Mouse (Mus musculus) spleen, postnatal 14 days (tissue): Measurements from ENCODE around the gene Txndc5.
A peak's percentile ranks its signal among the peaks of the same experiment; 100 is the strongest.

Experiments used
- DNase-seq, 2 experiments: peaks; one replicate each; pipeline ENCODE4 v3.0.0; 2021 to 2022; ENCODE audit warnings: low spot score in 2 of 2

The Txndc5 gene

DNA sequence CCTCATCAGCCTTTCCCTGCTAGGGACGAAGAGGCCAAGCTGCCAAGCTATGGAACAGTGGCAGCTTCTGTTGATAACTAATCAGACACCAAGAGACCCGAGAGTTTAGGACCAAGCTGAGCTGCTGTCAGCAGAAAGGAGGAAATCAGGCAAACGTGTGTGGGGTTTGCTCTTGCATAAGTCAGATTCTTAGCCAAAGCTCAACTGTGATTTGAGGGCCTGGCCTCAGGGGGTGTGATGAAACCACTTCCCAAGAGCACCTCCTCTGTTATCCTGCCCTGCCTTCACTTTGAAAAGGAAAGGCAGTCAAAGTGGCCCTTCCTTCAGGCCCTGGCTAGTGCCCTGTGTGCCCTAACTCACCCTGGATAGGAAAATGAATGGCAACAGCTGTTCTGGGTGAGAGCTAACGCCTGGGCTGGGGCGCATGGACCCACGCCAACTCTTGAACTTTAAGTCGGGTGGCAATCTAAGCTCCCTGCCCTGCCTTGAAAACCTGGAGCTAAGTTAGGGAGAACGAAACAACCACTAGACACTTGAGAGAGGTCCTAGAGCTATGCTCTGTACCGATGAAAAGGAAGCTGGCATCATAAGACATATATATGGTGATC is at the start of gene Txndc5:
Gene Txndc5 (minus strand): TSS at position 138 of the 608 bp plus-strand sequence.
- no peak for DNase-seq

DNA sequence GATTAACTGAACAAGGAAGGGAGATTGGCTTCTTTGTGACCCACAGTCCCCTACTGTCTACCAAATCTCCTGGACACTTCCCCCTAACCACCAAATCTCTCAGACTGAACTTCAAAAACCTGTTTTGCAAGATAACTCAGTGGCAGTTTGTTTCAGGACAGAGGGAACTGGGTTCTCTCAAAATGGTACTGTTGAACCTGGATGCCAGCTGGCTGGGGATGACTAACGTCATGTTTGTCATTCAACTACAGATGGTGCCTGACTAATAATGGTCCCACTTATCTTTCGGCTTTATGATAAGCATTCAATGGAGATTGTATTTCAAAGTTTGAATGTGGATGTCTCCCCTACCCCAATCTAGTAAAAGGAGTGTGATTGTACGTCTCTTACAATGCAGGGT is 46.0 kb upstream of the Txndc5 start:
- no peak for DNase-seq

DNA sequence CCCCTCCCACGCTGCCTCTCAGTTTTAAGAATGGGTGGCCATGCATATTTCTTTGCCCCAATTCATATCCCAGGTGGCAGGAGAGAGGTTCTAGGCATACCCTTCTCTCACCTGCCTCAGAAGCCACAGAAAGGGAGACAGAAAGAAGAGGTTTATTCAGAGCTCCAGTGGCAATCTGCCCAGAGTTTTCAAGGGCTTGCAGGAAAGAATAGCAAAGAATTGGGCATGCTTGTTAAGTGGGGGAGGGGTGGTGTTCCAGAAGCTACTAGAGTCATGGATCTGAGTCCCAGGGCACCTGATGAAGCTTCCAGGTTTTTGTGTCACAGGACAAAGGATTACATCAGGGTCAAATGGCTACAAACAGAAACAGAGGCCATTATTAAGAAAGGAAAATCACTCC is 44.7 kb upstream of the Txndc5 start:
- no peak for DNase-seq

DNA sequence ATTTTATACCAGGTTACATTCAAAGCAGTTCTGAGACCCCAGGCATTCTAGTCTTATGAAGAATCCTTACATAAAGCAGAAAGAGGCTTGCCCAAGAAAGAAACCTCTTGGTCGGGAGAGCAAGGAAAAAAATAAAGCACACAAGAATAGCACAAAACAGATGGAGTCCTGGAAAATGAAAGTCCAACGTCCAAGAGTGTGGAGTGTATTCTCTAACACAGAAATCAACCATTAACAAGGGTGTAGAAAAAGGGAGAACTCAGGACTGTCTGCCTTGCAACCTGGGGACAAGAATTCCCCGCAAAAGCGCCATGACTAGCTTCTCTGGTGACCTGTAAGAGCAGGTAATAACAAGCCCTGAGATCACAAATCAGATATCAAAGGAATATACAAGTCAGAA is 36.6 kb upstream of the Txndc5 start:
- no peak for DNase-seq

DNA sequence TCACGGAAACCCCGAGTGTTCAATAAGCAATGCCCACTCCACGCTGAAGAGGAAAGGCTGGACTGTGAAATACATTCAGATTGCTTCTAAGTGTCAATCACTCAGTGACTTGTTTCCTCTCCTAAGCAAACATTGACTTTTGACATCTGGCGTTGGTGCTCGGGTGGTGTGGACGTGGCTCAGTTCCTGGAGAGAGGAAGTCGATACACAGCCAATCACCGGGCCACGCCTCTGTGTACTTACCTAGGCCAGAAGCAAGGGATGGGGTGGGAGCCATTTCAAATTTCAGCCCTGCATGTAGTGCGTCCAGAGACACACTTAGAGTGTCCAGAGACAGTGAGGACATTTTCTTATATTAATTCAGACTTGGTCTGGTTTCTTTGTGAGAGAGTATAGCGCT is 26.0 kb upstream of the Txndc5 start:
- DNase-seq, result no peak

DNA sequence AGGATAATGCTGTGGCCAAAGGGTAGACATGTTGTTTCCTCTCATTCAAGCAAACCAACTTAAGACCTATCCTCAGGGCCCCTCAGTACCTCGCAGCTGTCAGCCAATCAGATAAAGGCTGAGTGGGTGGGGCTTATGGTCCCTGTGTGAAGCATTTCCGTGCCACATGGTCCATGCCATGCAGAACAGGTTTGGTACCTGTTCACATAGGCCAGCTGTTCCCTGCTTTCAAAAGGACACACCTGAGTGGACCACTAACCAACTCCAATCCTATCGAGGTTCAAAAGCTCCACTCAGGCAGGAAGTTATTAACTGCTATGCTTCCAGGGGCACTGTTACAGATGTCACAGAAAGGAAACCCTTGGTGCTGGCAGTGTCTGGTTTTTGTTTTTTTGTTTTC is 25.6 kb upstream of the Txndc5 start:
- no peak for DNase-seq

DNA sequence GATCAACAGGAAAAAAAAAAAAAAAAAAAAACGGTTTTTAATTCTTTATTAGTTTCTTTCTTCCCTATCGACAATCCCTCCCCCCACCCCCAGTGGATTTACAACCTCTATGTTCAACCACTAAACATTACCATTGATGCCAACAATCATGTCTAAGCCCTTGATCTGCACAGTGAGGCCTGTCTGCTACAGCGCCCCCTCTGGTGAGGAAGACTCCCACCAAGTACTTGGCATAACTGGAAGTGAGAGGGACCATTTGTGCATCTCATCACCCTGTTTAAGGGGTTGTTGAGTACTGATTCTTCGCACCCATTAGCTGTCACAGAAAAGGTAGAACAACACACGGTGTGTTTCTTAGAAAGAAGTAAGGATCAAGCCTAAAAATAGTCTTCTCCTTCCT is 20.1 kb upstream of the Txndc5 start:
- DNase-seq, result no peak

DNA sequence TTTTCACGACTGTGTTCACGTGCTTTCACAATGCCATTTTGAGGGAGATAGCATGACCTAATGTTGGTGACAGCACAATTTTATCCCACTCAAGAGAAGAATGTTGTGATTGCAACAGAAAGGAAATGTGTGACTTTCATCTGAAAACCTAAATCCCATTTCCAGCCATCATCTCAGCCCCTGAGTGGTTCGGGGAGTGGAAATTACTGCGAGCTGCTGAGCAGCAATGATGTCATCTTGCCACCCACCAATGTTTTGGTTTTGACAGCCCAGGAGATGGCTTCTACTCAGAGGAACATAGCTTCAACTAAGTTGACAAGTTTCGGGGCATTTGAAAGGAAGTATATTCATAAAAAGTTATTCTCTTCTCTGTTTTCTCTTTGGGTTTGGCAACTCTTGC is 19.1 kb upstream of the Txndc5 start:
- DNase-seq, result no peak

DNA sequence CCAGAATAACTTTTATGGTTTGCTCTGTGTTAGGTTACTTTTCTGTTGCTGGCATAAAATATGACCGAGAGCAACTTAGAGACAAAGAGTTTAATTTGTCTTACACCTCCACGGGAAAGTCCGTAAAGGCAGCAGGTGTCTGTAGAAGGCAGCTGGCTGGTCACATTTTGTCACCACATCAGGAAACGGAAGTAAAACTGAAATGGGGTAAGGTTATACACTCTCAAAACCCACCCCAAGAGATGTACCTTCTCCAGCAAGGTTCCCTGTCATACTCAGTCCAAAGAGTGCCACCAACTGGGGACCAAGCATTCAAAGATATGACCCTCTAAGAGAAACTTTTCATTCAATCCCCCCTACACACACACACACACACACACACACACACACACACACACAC is 18.1 kb upstream of the Txndc5 start:
- DNase-seq, result no peak

DNA sequence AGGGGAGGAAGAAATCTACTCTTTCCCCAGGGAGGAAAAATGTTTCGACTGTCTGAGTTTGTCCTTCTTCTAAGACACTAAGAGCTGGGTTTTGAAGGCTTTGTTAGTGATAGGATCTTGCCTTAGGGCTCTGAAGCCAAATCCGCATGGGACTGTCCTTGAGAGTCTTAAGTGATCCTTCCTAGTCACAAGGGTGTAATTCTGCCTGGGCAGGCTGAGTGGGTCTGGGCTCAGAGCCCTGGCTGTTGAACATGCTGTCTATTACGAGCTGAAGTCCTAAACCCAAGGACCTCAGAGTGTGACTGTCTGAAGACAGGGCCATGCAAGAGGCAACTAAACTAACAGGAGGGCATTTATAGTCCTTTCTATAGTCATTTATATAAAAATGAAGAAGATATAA is 16.8 kb upstream of the Txndc5 start:
- no peak for DNase-seq

DNA sequence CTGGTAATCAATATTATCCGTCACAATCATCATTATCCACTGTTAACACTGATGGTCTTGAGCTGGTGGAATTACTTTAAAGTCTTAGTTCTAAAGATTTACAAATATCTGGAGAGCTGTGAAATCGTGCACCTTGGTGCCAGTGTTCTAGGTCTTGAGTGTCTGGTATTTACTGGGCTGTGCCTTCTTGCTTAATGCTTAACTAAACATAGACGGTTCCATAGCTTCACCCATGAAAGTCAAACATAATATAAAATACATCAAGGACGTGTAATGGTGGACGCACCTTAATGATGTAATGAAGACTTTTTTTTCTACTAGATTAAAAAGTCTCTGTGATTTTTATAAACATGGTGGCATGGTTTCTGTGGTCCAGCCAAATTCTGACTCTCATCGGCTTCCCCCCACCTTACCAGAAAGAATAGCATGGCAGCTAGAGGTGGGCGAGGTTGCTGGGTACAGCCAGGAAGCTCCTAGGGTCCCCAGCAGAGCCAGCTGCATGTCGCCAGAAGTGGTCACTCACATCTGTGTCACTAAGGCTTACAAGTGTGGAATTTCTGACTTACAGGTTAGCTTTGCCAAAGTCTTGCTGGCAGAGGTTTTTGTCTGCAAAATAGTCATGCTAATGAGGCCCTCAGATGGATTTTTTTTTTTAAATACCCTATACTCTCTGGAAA is 16.3 kb upstream of the Txndc5 start:
- DNase-seq, result no peak

DNA sequence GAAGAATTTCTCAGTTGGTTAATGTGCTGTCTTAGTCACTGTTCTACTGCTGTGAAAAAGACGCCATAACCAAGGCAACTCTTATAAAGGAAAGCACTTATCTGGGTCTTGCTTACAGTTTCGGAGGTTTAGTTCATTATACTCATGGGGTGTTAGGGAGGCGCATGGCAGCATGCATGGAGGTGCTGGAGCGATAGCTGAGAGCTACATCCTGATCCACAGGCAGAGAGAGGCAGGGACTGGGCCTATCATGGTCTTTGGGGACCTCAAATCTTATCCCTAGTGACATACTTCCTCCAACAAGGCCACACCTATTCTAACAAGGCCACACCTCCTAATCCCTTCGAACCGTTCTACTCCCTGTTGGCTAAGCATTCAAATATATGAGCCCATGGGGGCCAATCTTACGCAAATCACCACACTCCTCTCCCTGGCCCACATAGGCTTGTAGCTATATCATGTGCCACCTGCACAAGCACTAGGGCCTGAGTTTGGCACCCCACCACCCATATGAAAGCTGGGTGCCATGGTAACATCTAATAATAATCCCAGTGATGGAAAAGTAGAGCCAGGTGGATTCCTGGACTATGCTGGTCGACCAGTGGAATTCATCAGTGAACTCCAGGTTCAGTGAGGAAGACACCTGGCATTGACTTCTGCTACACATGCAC is 15.0 kb upstream of the Txndc5 start:
- DNase-seq, result no peak

DNA sequence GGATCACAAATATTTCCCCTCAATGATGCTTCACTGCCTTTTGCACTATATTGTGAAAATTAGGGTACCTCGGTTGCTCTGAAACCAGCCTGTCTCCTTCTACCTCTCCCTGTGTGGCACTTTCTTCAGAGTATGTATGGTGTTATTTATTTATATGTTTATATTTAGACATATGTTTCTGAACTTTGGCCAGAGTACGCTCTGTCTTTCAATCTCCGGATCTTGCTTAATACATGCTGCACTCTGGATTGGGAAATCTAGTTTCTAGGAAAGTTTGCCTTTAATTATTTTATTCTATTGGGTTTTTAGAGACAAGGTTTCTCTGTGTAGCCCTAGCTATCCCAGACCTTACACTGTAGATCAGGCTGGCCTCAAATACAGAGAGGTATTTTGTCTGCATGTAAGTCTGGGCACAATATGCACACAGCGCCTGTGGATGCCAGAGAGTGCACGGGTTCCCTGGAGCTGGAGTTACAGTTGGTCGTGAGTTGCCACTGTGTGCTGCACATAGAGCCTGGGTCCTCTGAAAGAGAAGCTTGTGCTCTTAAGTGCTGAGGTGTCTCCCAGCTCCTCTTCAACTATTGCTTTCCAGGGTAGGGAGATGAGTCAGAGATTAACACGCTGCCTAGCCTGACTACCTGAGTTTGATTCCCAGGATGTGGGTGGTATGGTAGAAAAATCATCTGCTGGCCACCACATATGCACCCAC is 10.7 kb upstream of the Txndc5 start:
- no peak for DNase-seq

DNA sequence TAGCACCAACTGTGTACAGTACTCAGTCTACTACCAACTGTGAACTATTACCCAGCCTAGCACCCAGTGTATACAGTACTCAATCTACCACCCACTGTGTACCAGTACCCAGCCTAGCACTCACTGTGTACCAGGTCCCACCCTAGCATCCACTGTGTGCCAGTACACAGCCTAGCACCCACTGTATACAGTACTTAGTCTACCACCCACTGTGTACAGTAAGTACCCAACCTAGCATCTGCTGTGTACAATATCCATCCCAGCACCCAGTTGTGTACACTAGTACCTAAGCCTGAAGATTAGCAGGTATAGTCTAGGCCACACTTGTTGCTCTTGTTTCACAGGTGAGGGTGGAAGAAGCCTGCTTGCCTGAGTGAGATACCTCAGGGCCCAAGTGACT is 8.9 kb upstream of the Txndc5 start:
- DNase-seq, result no peak

DNA sequence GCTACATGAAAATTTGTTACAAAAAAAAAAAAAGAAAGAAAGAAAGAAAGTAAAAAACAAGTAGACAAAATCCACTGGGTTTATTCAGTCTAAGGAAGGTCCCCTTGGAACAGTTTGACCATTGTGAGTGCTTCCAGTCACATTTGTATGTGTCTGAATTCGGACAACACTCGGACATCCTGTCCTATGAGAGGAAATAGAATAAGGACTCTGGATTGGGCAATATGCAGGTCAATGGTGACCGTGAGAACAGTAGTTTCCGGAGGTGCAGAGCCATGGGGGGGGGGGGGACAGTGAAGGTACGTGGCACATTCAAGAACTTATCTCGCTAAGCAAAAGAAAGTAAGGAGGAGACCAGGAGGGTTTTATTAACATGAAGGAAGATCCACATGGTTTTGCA is 6.1 kb upstream of the Txndc5 start:
- DNase-seq, result no peak

DNA sequence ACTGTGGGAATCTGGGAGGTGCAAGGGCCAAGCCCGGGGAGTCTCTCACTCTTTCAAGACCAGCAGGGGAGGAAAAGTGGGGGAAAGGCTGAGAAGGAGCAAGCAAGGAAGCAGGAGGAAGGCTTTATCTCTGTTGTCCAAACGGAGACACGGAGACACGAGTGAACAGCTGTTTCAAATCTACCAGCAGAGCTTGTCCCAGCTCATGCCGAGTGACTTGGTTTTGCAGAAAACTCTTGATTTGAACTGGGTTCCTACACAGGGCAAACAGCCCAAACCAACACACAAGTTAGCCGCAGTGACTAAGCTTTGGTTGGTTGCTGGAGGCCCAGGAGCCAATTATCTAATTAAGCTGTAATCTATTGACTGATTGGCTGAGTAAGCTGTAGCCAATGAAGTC is 5.4 kb upstream of the Txndc5 start:
- no peak for DNase-seq

DNA sequence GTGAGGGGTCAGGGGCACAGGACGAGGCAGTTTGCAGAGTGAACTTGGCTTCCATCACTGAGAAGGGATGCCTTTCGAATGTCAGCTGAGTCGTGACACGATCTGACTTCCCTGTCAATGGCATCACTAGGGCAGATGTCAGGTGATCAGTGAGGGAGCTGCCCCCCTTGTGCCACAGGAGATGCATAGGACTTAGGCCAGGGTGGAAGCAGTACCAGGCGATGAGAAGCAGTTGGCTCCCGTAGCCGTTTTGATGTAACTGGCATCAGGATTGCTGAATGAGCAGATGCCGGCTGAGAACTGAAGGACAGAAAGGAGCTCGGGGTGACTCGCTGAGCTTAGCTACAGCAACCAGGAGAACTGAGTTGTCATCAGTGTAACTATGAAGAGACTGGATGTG is 4.8 kb upstream of the Txndc5 start:
- DNase-seq, result no peak

DNA sequence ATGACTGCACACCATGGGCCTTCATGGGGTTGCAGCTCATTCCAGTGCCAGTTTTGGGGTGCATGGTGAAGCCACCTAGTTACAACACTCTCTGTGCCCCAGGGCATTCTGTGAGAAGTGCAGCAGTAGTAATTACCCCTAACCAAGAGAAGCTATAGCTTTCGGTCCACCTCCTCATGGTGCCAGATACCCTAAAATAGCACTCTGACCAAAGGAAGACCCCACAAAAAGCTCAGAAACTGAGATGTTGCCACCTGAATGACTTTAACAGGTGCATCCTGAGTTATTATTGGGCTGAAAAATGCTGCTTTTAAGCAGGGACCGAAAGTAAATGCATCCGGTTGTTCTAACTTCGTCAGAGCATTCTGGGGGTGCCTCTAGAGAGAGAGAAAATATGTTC is 2.9 kb upstream of the Txndc5 start:
- DNase-seq, result no peak

DNA sequence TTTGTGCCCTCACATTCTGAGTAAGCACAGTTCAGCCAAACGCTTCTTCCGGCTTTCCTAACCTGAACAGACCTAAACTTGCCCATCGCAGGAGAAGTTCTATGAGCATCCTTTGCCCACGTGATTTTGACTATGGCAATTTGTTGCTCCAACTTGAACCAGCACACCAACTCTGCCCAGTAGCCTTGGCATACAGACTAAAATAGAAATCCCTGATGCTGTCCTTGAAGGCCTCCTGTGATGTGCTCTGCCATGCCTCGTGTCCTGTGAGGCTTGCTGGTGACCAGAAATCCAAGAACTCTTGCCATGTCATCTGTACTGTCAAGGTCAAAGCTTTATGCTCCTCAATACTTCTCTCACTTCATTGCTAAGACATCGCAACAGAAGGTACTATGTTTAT is 952 bp upstream of the Txndc5 start:
- DNase-seq, result no peak

DNA sequence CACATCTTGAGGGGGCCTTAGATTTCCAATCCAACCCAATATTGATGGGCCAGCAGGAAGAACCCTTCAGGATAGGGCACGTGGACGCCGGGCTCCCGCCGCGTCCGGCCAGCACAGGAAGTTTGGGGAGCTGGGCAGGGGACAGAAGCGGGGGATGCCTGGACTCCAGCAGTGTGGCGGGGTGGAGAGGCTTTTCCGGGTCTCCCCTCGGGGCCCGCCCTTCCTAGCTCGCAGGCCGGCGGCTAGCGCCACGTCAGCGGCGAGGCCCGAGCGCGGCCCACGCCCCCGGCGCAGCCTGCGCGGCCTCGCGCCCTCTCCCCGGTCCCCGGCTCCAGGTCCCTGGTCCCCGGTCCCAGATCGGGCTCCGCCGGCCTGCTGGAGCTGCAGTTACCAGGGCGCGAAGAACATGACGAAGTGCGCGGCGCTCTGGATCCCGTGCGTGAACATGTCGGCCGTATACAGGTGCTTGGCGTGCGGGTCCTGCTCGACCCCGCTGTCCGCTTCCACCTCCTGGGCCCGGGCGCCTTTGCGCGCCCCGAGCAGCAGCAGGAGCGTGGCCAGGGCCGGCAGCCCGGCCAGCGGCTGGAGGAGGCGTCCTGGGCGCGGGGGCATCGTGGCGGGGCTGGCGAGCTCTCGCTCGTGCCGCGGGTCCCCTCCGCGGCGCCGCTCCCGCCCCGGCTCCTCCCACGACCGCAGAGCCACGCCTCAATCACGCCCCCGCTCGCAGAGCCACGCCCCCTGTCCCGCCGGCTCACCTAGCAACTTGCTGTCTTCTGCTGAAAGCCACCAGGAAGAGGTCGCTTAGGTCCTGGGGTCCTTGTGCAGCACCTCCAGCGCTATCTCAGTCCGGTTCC is 600 bp downstream of the Txndc5 start:
- DNase-seq, result peak; percentile 85 to 88

DNA sequence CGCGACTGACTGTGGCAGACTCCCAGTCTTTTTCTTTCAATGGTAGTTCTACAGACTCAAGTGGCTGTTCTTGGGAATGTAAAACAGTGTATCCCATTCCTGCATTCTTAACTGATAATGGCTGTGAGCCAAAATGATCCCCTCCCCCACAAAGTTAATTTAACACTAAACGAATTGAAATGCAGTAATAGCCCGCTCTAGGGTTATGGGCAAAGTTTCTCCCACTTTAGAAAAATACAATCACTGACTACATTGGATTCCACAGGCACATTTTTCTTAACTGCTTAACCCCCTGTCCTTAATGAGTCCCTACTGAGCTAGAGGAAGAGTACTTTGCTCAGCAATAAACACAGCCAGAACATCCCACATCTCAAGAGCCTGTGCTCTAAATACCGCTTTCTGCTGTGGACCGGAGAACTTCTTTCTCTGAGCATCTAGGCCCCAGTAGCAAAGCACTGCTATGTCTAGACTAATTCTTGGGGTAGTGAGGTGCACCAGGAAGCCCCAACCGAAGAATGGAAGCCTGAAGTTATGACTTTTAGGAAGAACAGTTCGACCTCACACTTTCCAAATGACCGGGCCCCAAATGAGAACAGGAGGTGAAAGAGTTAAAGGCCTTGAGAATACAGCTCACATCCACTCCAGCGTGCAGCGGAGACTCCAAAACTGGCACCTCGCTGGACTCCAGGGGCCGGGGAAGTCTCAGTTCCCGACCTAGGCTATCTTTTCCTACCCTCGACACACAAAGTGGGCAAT is 1.4 kb downstream of the Txndc5 start:
- DNase-seq, result no peak
